8 mouse cellular contexts compared by ENCODE assay signal in genomic region chr11:53430670-53431346, GRCm38 (mm10). TPM values are rescaled to one million over a fixed set of nuclear protein-coding genes. Genes with fewer than 3 reads are reported as not detected.
DNase-seq lines count a peak whose midpoint lies in the region; ATAC-seq lines count a peak whose summit lies in the region.

Gene Uqcrq (minus strand): TSS chr11:53430831.
Gene Gdf9 (plus strand): TSS chr11:53431023.

- H3K9ac ChIP-seq in heart, embryonic 13.5 days: peak within 1 kb of the TSS; percentile 94
- peak within 1 kb of the TSS; percentile 87 for H3K9ac ChIP-seq in liver, embryonic 12.5 days
- H3K9ac ChIP-seq in stomach, embryonic 15.5 days: peak within 1 kb of the TSS; percentile 72

- peak within 1 kb of the TSS; percentile 74 for H3K4me2 ChIP-seq in heart, embryonic 13.5 days
- H3K4me2 ChIP-seq in liver, embryonic 12.5 days: peak within 1 kb of the TSS; percentile 90
- peak within 1 kb of the TSS; percentile 70 for H3K4me2 ChIP-seq in stomach, embryonic 15.5 days

- ATAC-seq in heart, embryonic 13.5 days (ENCODE audit: extremely low read depth, insufficient number of reproducible peaks, low FRiP score, low TSS enrichment): peak; percentile 93
- peak; percentile 90 for ATAC-seq in liver, embryonic 12.5 days
- peak; percentile 93 for ATAC-seq in stomach, embryonic 15.5 days (ENCODE audit: insufficient read depth, low FRiP score, low read depth)

- no peaks in the 10 kb centered on the region for H3K27me3 ChIP-seq in heart, embryonic 13.5 days (replicated peaks)
- H3K27me3 ChIP-seq in liver, embryonic 12.5 days (replicated peaks): no peaks in the 10 kb centered on the region
- no peaks in the 10 kb centered on the region for H3K27me3 ChIP-seq in stomach, embryonic 15.5 days (replicated peaks)

- H3K27ac ChIP-seq in brown adipose tissue, adult 24 weeks (replicated peaks; ENCODE audit: low read depth, low read length): peak within 1 kb of the TSS; percentile 96
- H3K27ac ChIP-seq in heart, embryonic 13.5 days (replicated peaks): peak within 1 kb of the TSS; percentile 88
- H3K27ac ChIP-seq in liver, embryonic 12.5 days: peak within 1 kb of the TSS; percentile 90
- H3K27ac ChIP-seq in stomach, embryonic 15.5 days: peak within 1 kb of the TSS; percentile 67

- WGBS in heart, embryonic 13.5 days: under 1% methylated on average over 44 of the region's 44 CpGs
- WGBS in liver, embryonic 12.5 days (ENCODE audit: insufficient replicate concordance): 2% methylated on average over 43 of the region's 44 CpGs
- WGBS in stomach, embryonic 15.5 days: 0% methylated on average over 44 of the region's 44 CpGs

- peaks cover 16% of the 10 kb centered on the region for H3K36me3 ChIP-seq in heart, embryonic 13.5 days
- peaks cover 21% of the 10 kb centered on the region for H3K36me3 ChIP-seq in liver, embryonic 12.5 days
- peaks cover 7% of the 10 kb centered on the region; the same call in 1 of the 2 replicates for H3K36me3 ChIP-seq in stomach, embryonic 15.5 days

- H3K9me3 ChIP-seq in heart, embryonic 13.5 days: no peaks in the 10 kb centered on the region
- no peaks in the 10 kb centered on the region for H3K9me3 ChIP-seq in liver, embryonic 12.5 days (replicated peaks)
- H3K9me3 ChIP-seq in stomach, embryonic 15.5 days: no peaks in the 10 kb centered on the region

- H3K4me3 ChIP-seq in brown adipose tissue, adult 24 weeks (ENCODE audit: insufficient read depth, low read depth, low read length): peak within 1 kb of the TSS; percentile 85
- peak within 1 kb of the TSS; percentile 69 for H3K4me3 ChIP-seq in heart, embryonic 13.5 days
- peak within 1 kb of the TSS; percentile 99 for H3K4me3 ChIP-seq in liver, embryonic 12.5 days
- H3K4me3 ChIP-seq in stomach, embryonic 15.5 days (replicated peaks): peak within 1 kb of the TSS; percentile 80

- peak; percentile 99 for DNase-seq in CD4-positive, CD25-positive, alpha-beta regulatory T cell, adult 2 months (ENCODE audit: low read depth, low spot score)
- DNase-seq in fat pad, adult 2 months (ENCODE audit: extremely low read depth, low read depth, low spot score): peak; percentile 100
- DNase-seq in kidney, postnatal 10 days: peak; percentile 99
- DNase-seq in natural killer cell, adult 2 months (ENCODE audit: low spot score in 2 of 2): peak; percentile 99

- H3K4me1 ChIP-seq in brown adipose tissue, adult 24 weeks (ENCODE audit: control insufficient read depth, insufficient read depth, insufficient read length, low read length): peaks cover 3% of the 10 kb centered on the region
- peaks cover 23% of the 10 kb centered on the region for H3K4me1 ChIP-seq in heart, embryonic 13.5 days
- H3K4me1 ChIP-seq in liver, embryonic 12.5 days: peaks cover 45% of the 10 kb centered on the region
- H3K4me1 ChIP-seq in stomach, embryonic 15.5 days: peaks cover 8% of the 10 kb centered on the region; the same call in 1 of the 2 replicates

RNA-seq across cellular contexts. Expression of gene Uqcrq, which starts in this region (rescaled TPM):
- polyA plus RNA-seq in brown adipose tissue, adult 24 weeks (2012; ENCODE audit: insufficient read depth, insufficient read length, missing spikeins): 4,304 and 4,488 TPM in 2 replicates
- 1,048 and 1,267 TPM in 2 replicates for polyA plus RNA-seq in heart, embryonic 13.5 days (2015; fragmentation: Nextera tagmentation; extraction: Ambion mirVana)
- 641 and 664 TPM in 2 replicates for polyA plus RNA-seq in liver, embryonic 12.5 days (2016; fragmentation: Nextera tagmentation; extraction: Ambion mirVana)
- 612 and 619 TPM in 2 replicates for polyA plus RNA-seq in stomach, embryonic 15.5 days (2015; fragmentation: Nextera tagmentation; extraction: Ambion mirVana)

RNA-seq across cellular contexts. Expression of gene Gdf9, which starts in this region (rescaled TPM):
- not detected in 2 replicates for polyA plus RNA-seq in brown adipose tissue, adult 24 weeks (2012; ENCODE audit: insufficient read depth, insufficient read length, missing spikeins)
- polyA plus RNA-seq in heart, embryonic 13.5 days (2015; fragmentation: Nextera tagmentation; extraction: Ambion mirVana): 0.91 and 1.2 TPM in 2 replicates
- polyA plus RNA-seq in liver, embryonic 12.5 days (2016; fragmentation: Nextera tagmentation; extraction: Ambion mirVana): 0.21 and 0.33 TPM in 2 replicates
- 1.2 and 1.3 TPM in 2 replicates for polyA plus RNA-seq in stomach, embryonic 15.5 days (2015; fragmentation: Nextera tagmentation; extraction: Ambion mirVana)

Comparison
In these comparisons a context has a peak if more than half of its experiments do, and no peak if none do; other contexts are left out.
1. Peak in every context shown above with its lines: DNase-seq, ATAC-seq, H3K4me3 ChIP-seq and H3K27ac ChIP-seq.